Mouse (Mus musculus) erythroblast, adult 5-6 weeks (primary cell): ENCODE measurements around the gene Farsb. TPM values are rescaled to one million over a fixed set of nuclear protein-coding genes. Genes with fewer than 3 reads are reported as not detected.

ENCODE experiments used
- ATAC-seq: replicated peaks from 2 replicates; pipeline ENCODE4 v1.8.0; 2016; ENCODE audit warnings: moderate number of reproducible peaks, mild to moderate bottlenecking, moderate TSS enrichment, inconsistent platforms; ENCODE audit not compliant: poor library complexity, low FRiP score, severe bottlenecking
- total RNA-seq, 2 experiments: library from RNA; stranded (forward) in 1 of 2; stranded (reverse) in 1 of 2; fragments of 150-400 nt in 1 of 2; fragments of 200-764, 138-1000 nt in 1 of 2; gene quantifications; 2 replicates each; pipeline versions ENCODE4 v1.2.3 to v1.2.4; 2015 to 2017; ENCODE audit warnings: low replicate concordance in 2 of 2

The Farsb gene
- total RNA-seq, 2 experiments from 2014 or later: 14.1 to 28.8 TPM

DNA sequence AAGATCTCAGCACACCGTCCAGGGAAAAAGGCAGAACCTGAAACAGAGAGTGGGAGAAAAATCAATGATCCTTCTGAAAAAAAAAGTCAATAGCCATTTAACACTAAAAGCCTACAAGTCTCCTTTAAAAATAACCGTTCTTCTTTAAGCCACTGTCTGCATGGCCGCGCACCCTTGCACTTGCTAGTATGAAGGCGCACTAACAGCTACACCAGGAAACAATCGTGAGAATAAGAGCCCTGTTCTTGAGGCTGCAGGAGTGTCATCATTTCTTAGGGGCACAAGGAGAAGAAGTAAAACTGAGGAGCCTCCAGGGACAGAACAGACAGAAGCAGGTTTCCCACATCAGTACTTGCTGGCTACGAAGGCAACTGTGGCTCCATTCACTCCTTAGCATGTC lies 63.4 kb downstream of the Farsb start:
- ATAC-seq: no peak

GRCm38 (mm10) chr1:78424848-78425247 lies 63.8 kb downstream of the Farsb start:
- no peak for ATAC-seq

- ATAC-seq: no peak
These were observed 66.1 kb downstream of the Farsb start for GRCm38 (mm10) chr1:78422576-78422975.

- no peak for ATAC-seq
These were observed 66.9 kb downstream of the Farsb start for GRCm38 (mm10) chr1:78421749-78422148.

DNA sequence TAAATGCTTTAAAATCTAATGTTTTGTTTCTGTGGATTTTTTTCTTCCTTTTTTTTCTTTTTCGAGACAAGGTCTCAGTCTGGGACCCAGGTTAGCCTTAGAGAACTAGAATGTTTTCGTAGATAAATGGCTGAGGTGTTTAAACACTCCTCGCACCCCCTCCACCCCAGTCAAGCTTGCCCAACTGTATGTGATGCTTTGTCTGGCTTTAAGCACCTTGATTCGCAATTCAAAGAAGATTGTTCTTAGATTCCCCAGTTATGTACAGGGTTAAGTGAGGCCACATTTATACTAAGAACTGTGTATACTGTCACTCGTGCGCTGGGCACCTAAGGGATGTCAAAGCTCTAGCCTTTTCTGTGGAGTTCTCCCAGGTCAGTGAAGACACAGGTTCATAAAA lies 68.4 kb downstream of the Farsb start:
- no peak for ATAC-seq

- ATAC-seq: no peak
These were observed 69.1 kb downstream of the Farsb start for GRCm38 (mm10) chr1:78419593-78419992.

DNA sequence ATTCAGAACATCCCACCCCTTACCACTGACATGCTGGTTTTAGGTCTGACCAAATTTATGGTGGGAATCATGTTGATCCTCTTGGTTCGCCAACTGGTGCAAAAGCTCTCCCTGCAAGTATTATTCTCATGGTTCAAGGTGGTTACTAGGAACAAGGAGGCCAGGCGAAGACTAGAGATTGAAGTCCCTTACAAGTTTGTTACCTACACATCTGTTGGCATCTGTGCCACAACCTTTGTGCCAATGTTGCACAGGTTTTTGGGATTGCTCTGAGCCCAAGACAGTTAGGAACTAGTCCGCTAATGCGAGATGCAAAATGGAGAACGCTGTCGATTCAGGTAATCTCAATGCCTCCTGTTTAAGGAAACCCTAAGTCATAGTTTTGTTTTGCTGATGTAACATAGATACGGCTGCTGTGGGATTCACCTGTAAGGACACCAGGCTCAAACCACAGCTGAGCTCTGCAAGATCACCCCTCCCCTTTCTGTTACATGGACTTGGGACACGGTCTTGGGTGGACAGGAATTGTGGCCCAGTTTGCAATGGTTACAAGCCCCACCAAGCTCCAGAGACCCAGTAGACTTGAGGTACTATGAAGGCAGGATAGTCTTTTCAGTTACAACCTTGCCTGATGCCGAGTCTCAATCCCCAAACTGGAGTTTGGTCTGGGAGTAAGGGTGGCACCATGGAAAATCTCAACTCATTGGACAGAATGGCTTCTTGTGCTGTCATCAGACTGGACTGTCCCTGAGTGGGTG lies 71.4 kb downstream of the Farsb start:
- no peak for ATAC-seq

- no peak for ATAC-seq
These were observed 74.3 kb downstream of the Farsb start for GRCm38 (mm10) chr1:78414421-78414820.

DNA sequence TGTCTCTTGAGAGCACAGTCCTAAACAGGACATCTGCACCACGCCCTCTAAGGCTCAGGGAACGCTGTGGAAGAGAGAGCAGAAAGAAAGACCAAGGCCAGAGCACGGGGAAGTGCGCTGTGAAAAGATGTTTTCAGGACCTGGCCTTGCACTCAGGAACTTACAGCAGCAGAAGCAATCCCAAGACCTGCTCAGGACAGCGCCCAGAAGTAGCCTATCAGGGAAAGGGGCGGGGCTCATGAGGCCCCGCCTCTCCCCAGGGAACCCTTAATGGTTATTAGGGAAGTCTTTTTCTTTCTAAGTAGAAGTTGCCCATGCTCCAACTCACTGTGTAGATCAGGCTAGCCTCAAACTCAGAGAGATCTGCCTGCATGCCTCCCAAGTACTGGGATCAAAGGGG lies 76.0 kb downstream of the Farsb start:
- no peak; the same call in 1 of the 2 replicates for ATAC-seq

GRCm38 (mm10) chr1:78409396-78409795 lies 79.3 kb downstream of the Farsb start:
- ATAC-seq: no peak

- no peak for ATAC-seq
These were observed 87.3 kb downstream of the Farsb start for GRCm38 (mm10) chr1:78401413-78401812.

GRCm38 (mm10) chr1:78399755-78400154 lies 88.9 kb downstream of the Farsb start:
- ATAC-seq: no peak

DNA sequence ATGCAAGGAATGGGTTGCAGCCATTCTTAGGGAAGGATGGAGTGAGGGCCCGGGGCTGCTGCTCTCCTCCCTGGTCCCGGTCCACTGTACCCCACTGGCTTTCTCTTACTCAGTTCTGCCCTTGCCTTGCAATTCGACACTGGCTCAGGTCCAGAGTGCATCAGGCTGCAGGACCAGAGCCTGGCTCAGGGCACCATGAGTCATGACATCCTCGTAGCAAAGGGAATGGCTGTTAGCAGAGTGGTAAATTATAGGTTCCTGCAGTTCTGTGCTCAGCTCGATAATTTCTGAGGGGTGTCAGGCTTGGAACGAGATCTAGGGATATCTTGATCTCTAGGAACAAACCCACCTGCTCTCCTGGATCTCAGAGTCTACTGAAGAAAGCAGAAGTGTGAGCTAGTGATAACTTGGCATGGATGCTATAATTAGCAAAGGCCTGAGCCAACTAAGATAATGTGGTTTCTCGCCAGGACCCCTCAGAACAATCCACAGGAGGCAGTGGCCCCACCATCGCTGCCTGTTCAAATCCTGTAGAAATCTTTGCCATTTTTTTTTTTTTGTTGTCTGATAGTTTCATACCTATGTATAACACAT lies 92.3 kb downstream of the Farsb start:
- no peak for ATAC-seq

DNA sequence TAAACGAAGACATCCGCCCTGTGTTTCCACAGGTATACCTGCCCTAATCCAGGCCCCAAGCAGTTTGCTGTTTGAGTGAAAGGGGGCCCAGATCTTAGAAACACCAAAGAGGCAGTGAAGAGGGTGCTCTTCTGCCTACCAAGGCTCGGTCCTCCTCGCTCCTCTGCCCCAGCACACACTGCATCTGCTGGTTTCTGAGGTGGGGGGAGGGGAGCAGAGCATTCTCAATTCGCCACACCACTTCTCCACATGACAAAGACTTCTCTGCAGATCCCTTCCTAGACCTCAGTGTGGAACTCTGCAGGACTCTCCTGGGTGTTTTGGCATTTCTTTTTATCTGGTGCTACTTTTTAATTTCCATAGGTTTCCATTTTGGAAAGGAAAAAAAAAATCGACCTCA lies 93.0 kb downstream of the Farsb start:
- no peak for ATAC-seq

- ATAC-seq: no peak
These were observed 93.4 kb downstream of the Farsb start for GRCm38 (mm10) chr1:78395191-78395735.

GRCm38 (mm10) chr1:78388848-78389247 lies 99.8 kb downstream of the Farsb start:
- no peak for ATAC-seq

DNA sequence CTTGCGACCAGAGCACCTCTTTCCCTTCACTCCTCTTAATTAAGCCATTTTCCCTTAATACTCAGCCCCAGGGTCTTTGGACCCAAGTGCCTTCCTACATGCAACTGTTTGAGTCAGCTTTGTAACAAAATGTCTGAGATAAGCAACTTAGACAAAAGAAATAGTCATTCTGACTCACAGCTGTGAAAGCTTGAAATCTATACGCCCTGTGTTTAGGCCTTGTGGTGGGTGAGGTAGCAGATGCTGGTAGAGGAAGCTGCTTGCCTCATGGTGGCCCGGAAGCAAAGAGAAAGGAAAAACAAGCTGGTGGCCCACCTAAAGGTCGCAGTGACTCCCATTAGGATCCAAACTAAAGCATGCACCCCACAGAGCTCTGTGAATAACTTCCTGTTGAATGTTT lies 100.8 kb downstream of the Farsb start:
- ATAC-seq: no peak

DNA sequence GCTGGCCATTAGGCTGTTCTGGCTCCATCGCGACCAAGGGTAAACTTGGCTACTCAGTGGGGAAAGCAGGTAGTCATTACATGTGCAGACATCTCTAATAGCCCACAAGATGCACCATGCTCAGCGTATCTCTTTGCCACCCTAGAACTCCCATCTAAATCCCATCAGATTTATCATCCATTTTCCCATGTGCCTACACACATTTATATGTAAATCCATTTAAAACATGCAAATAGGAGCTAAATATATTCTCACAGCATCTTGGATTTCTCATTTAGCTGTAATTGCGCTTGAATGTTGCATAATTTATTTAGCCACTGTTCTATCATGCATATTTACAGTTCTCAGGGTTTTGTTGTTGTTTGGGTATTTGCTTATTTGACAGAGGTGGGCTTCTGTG lies 107.7 kb downstream of the Farsb start:
- no peak for ATAC-seq

DNA sequence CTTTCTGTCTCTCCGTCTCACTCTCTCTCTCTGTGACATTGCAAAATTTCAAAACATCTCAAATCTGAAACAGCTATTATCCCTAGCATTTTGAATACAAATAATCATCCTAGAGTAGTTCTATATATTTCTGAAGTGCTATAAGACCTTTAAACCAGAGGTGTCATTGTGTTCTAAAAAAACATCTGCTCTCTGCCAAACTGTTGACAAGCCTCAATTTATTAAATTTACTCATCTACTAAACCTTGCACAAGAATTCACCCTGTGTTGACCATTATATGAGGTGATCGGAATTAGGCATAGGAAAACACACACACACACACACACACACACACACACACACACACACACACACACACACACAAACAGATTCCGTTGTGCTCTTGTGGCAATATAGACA lies 113.6 kb downstream of the Farsb start:
- ATAC-seq: no peak

DNA sequence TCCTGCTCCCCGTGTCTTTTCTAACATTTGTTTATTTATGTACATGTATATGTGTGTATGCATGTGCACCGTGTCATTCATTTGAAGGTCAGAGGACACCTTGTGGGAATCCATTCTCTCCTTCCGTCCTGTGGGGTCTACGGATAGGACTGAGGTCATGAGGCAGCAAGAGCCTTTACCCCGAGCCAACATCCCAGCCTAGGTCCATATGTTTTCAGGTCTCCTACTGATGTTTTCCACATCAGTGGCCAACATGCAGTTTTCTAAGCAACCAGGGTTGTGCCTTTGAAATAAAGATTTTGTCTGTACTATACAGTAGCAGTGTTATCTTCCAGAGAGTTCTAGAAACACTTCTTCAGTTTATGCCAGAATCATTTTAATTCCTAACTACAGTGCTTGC lies 114.9 kb downstream of the Farsb start:
- no peak for ATAC-seq

DNA sequence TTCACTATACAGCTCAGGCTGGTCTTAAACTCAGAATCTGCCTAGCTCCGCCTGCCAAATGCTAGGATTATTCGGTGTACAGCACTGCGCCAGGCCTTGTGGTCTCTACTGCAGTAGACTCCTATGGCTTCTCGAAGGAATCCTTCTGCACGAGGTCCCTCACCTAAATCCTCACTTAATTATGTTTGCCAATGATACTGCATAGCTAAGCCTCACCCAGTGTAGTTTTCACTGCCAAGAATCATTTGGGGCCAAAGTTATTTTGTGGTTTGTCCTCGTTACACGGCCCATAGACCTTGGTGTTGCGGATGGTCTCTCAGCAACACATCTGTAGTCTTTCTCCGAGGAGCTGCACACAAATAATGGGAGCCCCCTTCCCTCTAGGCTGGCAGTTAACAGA lies 116.4 kb downstream of the Farsb start:
- no peak for ATAC-seq
